Mouse (Mus musculus): ENCODE results near the gene Serpinb9. TPM values are rescaled to one million over a fixed set of nuclear protein-coding genes. Genes with fewer than 3 reads are reported as not detected.

The Serpinb9 gene
- polyA plus RNA-seq, 1 experiment from 2014 or later: 3.9 TPM

DNA sequence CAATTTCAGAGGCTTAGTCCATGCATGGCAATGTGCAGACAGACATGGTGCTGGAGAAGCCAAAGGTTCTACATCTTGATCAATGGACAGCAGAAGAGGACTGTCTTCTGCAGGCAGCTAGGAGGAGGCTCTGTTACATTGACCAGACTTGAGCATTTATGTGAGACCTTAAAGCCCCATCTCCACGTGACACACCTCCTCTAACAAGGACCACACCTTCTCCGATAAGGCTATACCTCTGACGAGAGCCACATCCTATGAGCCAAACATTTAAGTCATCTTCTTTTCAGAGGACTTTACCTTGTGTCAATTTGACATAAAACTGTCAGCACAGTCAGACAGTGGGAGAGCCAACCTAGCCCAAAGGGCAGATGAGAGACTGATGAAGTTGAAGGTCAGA is 32.3 kb upstream of the Serpinb9 start:
- 87% methylated on average over 3 of the region's 3 CpGs for WGBS
- H3K27me3 ChIP-seq: no peaks in the 10 kb centered on the region
- ATAC-seq (ENCODE audit: insufficient number of reproducible peaks, low FRiP score, low TSS enrichment, low read depth): no peak
- H3K4me1 ChIP-seq: no peaks in the 10 kb centered on the region
- no peaks in the 10 kb centered on the region for H3K9me3 ChIP-seq
- no peak overlapping the region for H3K4me3 ChIP-seq
- H3K36me3 ChIP-seq: no peaks in the 10 kb centered on the region
- H3K27ac ChIP-seq: no peak overlapping the region
- H3K9ac ChIP-seq: no peak overlapping the region
- no peak overlapping the region for H3K4me2 ChIP-seq

DNA sequence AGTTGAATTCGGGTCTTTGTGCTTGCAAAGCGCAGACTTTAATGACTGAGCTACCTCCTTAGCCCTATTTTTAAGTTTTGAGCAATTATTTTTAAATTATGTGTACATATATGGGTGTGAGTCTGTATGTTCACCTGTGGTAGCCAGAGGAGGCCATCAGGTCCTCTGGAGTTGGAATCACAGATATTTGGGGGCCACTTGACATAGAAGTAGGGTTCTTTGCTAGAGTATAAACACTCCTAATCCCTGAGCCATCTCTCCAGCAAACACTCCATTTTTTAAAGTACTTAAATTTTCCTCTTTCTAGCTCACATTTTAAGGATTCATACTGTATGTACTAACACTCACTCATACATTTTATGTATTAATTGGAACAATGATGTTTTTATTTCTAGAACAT is 28.8 kb upstream of the Serpinb9 start:
- no peaks in the 10 kb centered on the region for H3K27me3 ChIP-seq
- H3K4me2 ChIP-seq: no peak overlapping the region
- 82% methylated on average over 2 of the region's 2 CpGs for WGBS
- no peak overlapping the region for H3K9ac ChIP-seq
- H3K9me3 ChIP-seq: no peaks in the 10 kb centered on the region
- H3K4me3 ChIP-seq: no peak overlapping the region
- H3K4me1 ChIP-seq: no peaks in the 10 kb centered on the region
- H3K36me3 ChIP-seq: no peaks in the 10 kb centered on the region
- no peak for ATAC-seq (ENCODE audit: insufficient number of reproducible peaks, low FRiP score, low TSS enrichment, low read depth)
- no peak overlapping the region for H3K27ac ChIP-seq

DNA sequence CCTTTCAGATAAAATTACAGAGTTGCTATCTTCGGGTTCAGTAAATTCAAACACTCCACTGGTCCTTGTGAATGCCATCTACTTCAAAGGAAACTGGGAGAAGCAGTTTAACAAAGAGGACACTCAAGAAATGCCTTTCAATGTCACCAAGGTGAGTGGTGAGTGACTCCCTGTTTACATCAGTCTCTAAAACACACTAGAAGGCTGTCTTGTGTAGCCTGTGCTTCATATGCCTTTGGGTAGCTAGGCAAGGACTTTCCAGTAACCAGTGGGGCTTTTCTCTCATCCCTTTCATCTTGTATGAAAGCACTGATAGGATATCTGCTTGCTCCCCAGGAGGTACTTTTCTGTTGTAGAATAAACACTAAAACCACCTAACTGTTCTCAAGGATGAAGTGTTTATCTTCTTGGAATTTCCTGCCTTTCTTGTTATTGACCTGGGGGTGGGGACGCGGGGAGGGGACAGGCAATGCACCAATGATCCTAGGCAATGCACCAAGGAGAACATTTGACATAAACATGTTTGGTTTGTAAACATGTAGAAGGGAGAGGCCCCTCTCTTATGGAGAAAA is 28.1 kb upstream of the Serpinb9 start:
- H3K4me1 ChIP-seq: no peaks in the 10 kb centered on the region
- no peak overlapping the region for H3K4me2 ChIP-seq
- H3K36me3 ChIP-seq: no peaks in the 10 kb centered on the region
- no peaks in the 10 kb centered on the region for H3K9me3 ChIP-seq
- WGBS: 71% methylated on average over 3 of the region's 3 CpGs
- no peak overlapping the region for H3K27ac ChIP-seq
- no peaks in the 10 kb centered on the region for H3K27me3 ChIP-seq
- H3K4me3 ChIP-seq: no peak overlapping the region
- no peak for ATAC-seq (ENCODE audit: insufficient number of reproducible peaks, low FRiP score, low TSS enrichment, low read depth)
- H3K9ac ChIP-seq: no peak overlapping the region

DNA sequence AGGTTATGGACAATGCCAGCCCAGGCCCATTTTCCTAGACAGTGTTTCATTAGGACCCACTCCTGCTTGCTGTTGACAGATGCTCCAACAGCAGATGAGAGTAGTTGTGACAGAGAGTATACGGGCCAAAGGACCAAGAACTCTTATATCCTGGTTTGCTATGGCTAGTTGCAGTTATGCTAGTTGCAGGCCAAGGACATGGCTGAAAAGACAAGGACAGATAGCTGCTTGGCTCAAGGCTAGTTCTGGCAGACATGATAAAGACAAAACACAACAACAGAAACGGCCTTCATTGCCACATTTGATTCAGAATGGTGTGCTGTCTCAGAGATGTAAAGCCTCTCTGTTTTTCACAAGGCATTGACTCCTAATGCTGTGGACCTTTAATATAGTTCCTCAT is 27.3 kb upstream of the Serpinb9 start:
- WGBS: 73% methylated on average over 2 of the region's 2 CpGs

DNA sequence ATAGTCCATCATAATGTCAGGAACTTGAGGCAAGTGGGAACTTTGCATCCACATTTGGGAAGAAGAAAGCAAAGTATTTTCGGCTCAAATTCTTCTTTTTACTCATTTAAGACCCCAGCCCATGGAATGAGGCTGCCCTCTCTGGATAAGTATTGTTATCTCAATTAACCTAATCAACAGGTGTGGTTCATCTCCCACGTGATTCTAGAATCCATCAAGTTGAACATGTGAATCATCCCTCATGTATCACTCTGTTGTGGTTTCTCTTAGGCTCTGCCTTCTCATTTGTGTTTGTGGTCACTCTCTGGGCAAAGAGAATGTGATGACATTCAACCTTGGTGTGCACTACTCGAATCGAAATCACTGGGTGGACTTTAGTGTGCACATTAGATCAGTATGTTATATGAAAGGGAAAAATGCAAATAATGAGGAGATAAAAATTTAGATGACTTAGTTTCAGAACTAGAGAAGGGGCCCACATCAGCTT is 20.5 kb upstream of the Serpinb9 start:
- Histone ChIP-seq H3K27ac (no peak overlapping the region), H3K36me3 (no peaks in the 10 kb centered on the region), H3K9me3 (no peaks in the 10 kb centered on the region), H3K4me2 (no peak overlapping the region), H3K4me1 (no peaks in the 10 kb centered on the region), H3K27me3 (no peaks in the 10 kb centered on the region), H3K4me3 (no peak overlapping the region), H3K9ac (no peak overlapping the region)
- WGBS: 82% methylated on average over 4 of the region's 4 CpGs
- no peak for ATAC-seq (ENCODE audit: insufficient number of reproducible peaks, low FRiP score, low TSS enrichment, low read depth)

More for the DNA sequence above, 27.3 kb upstream of the Serpinb9 start:
- Histone ChIP-seq H3K4me1 (no peaks in the 10 kb centered on the region), H3K27me3 (no peaks in the 10 kb centered on the region), H3K9me3 (no peaks in the 10 kb centered on the region), H3K36me3 (no peaks in the 10 kb centered on the region), H3K27ac (no peak overlapping the region), H3K4me3 (no peak overlapping the region), H3K9ac (no peak overlapping the region), H3K4me2 (no peak overlapping the region)
- no peak for ATAC-seq (ENCODE audit: insufficient number of reproducible peaks, low FRiP score, low TSS enrichment, low read depth)

DNA sequence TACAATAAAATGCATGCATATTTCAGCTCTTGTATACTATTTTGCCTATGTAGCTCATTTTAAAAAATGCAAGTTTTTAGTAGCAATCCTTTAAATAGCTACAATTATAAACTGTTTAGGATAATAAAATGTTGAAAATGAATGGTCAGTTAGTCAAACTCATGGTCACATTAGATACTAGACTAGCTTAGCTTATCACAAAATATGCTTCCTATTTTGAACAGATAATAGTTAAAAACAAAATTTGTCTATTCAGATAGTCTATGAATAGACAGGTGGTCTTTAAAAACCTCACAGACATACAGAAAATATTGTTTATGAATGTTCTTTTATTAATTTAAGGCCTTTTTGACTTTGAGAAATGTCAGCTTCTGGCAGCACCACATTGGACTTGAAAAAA is 16.8 kb upstream of the Serpinb9 start:
- H3K27ac ChIP-seq: no peak overlapping the region
- H3K36me3 ChIP-seq: no peaks in the 10 kb centered on the region
- H3K4me2 ChIP-seq: no peak overlapping the region
- no peak overlapping the region for H3K4me3 ChIP-seq
- H3K9ac ChIP-seq: no peak overlapping the region
- ATAC-seq (ENCODE audit: insufficient number of reproducible peaks, low FRiP score, low TSS enrichment, low read depth): no peak
- H3K9me3 ChIP-seq: no peaks in the 10 kb centered on the region
- H3K4me1 ChIP-seq: no peaks in the 10 kb centered on the region
- no peaks in the 10 kb centered on the region for H3K27me3 ChIP-seq

DNA sequence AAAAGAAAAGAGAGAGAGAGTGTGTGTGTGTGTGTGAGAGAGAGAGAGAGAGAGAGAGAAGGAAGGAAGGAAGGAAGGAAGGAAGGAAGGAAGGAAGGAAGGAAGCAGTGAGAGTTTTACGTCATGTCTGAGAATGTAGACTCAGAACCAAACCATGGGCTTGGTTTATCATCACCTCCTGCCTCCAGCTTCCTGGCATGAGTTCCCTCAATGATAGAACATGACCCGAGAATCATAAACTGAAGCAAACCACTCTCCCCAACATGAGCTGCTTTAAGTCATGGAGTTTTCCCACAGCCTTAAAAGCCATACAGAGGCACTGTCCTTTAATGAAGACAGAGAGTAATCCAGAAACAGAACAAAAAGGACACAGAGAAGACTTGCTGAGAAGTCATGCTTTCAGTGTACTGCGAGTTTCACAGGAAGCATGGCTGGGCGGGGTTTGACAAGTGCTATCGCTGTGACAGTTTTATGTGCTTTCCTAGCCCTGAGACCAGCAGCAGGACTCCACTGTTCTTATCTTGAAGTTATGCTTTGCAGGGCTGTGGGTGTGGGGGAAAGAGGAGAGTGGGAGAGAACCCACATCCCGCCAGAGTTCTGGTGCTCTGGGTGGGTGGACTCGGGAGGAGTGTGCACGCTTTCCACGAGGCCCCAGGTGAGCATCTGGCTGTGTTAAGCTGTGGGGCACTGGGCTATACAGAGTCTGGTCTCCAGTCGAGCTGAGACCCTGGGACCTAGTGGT is 9.7 kb upstream of the Serpinb9 start:
- H3K27ac ChIP-seq: no peak overlapping the region
- WGBS: 56% methylated on average over 10 of the region's 10 CpGs
- no peak for ATAC-seq (ENCODE audit: insufficient number of reproducible peaks, low FRiP score, low TSS enrichment, low read depth)
- H3K27me3 ChIP-seq: no peaks in the 10 kb centered on the region
- no peaks in the 10 kb centered on the region for H3K36me3 ChIP-seq
- no peaks in the 10 kb centered on the region for H3K9me3 ChIP-seq
- H3K4me1 ChIP-seq: 0 out of 2 replicates have a peak, but pooled peaks cover 3% of the 10 kb centered on the region
- H3K9ac ChIP-seq: no peak overlapping the region
- no peak overlapping the region for H3K4me2 ChIP-seq
- no peak overlapping the region for H3K4me3 ChIP-seq

DNA sequence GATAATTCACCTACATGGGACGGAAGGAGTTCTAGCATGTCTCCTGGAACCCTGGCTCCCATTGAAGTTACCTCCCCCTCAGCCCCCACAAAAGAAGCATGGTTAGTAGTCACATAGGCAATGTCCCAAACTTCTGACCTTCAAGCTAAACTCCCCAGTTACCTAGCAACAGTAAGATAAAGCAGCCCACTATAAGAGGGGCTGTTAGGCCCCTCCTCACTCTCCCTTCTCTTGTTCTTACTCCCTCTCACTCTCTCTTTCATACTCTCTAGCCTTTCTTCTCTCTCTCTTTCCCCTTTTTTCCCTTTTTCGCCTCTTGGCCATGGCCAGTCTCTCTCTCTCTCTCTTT is 9.2 kb upstream of the Serpinb9 start:
- no peak overlapping the region for H3K4me3 ChIP-seq
- ATAC-seq (ENCODE audit: insufficient number of reproducible peaks, low FRiP score, low TSS enrichment, low read depth): no peak
- no peaks in the 10 kb centered on the region for H3K9me3 ChIP-seq
- no peaks in the 10 kb centered on the region for H3K36me3 ChIP-seq
- no peak overlapping the region for H3K27ac ChIP-seq
- H3K4me2 ChIP-seq: no peak overlapping the region
- H3K9ac ChIP-seq: no peak overlapping the region
- no peaks in the 10 kb centered on the region for H3K27me3 ChIP-seq
- 85% methylated on average over 2 of the region's 2 CpGs for WGBS
- 0 out of 2 replicates have a peak, but pooled peaks cover 3% of the 10 kb centered on the region for H3K4me1 ChIP-seq

DNA sequence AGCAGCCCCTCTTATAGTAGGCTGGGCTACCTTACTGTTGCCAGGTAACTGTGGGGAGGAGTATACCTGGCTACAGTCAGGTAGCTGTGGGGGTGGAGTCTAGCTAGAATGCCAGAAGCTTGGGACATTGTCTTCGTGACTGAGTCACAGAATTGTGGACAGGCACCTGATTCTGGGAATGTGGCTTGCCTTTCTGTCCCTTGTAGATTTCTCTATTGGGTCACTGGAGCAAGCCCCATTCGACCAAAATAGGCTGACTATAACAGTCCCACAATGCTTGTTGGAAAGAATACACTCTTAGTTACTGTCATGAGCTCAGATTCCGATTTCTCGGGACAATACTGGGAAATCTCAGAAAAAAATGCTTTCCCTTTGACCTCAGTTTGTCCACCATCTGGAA is 8.0 kb upstream of the Serpinb9 start:
- Histone ChIP-seq H3K4me3 (no peak overlapping the region), H3K4me2 (no peak overlapping the region), H3K9me3 (no peaks in the 10 kb centered on the region), H3K4me1 (0 out of 2 replicates have a peak, but pooled peaks cover 3% of the 10 kb centered on the region), H3K27me3 (no peaks in the 10 kb centered on the region), H3K27ac (no peak overlapping the region), H3K9ac (no peak overlapping the region), H3K36me3 (no peaks in the 10 kb centered on the region)
- 81% methylated on average over 4 of the region's 4 CpGs for WGBS
- no peak for ATAC-seq (ENCODE audit: insufficient number of reproducible peaks, low FRiP score, low TSS enrichment, low read depth)

DNA sequence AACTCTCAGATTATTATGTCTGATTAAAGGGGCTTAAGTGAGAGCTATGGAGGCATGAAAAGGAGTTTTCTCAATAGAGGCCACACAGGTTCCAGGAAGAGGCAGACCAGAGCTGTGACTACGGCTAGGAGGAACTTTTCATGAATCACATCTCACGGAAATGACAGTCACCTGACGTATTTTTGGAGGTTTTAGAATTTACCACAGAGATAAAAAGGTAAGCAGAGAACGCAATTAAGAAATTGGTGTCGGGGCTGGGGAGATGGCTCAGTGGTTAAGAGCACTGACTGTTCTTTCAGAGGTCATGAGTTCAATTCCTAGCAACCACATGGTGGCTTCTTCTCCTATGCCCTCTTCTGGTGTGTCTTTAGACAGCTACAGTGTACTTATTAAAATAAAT is 1.7 kb upstream of the Serpinb9 start:
- H3K4me3 ChIP-seq: no peak overlapping the region
- no peak overlapping the region for H3K4me2 ChIP-seq
- 90% methylated on average over 5 of the region's 5 CpGs for WGBS
- H3K4me1 ChIP-seq: peaks cover 12% of the 10 kb centered on the region
- H3K9me3 ChIP-seq: no peaks in the 10 kb centered on the region
- no peak for ATAC-seq (ENCODE audit: insufficient number of reproducible peaks, low FRiP score, low TSS enrichment, low read depth)
- no peaks in the 10 kb centered on the region for H3K36me3 ChIP-seq
- H3K9ac ChIP-seq: no peak overlapping the region
- H3K27ac ChIP-seq: no peak overlapping the region
- no peaks in the 10 kb centered on the region for H3K27me3 ChIP-seq

DNA sequence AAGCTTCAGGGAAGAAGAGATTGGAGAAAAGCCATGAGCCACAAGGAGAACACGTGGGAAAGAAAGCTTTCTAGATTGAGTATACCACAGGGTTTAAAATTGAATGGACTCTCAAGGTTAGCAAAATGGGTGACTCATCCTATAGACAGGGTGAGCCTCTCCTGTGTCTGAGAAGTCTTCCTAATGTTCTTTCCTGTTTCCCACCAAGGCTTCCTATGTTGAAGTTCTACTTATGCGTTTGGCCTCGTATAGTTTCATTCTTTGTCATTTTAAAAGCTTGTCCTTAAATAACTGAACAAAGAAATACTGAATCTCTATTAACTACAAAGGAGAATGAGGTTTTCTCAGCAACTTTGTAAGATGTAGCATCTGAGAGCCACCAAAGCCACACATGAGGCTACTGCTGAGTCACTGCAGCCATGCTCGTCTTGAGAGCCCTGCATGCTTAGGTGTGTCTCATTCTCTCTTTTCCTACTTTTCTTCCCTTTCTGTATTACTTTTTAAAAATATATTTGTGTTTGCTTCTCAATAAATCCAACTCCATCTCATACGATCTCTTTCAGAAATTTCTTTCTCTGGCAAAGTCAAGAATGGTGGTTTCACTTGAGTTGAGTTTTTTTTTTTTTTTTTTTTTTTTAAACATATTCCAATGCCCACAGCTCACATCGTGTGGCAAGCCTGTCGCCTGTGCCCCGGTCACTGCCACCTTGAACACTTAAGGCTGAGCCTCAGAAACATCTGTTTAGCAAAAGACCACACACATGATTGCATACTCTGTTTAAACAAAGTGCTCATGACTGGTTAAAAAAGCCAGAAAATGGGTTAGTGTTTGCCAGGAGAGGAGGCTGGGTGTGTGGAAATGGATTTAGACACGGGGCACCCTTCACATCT is 718 bp downstream of the Serpinb9 start:
- Histone ChIP-seq H3K4me1 (peaks cover 12% of the 10 kb centered on the region), H3K27ac (peak overlapping the region; percentile 60), H3K4me3 (peak overlapping the region; percentile 38), H3K27me3 (no peaks in the 10 kb centered on the region), H3K9me3 (no peaks in the 10 kb centered on the region), H3K36me3 (no peaks in the 10 kb centered on the region), H3K4me2 (peak overlapping the region; percentile 52), H3K9ac (peak overlapping the region; percentile 41; the same call in 1 of the 2 replicates)
- 55% methylated on average over 9 of the region's 9 CpGs for WGBS
- 0 out of 2 replicates have a peak, but pooled peaks have one; percentile 21 for ATAC-seq (ENCODE audit: insufficient number of reproducible peaks, low FRiP score, low TSS enrichment, low read depth)

Data from limb, embryonic 15.5 days (tissue).